Mouse (Mus musculus): Measurements from ENCODE around the gene Fgf14.

DNA sequence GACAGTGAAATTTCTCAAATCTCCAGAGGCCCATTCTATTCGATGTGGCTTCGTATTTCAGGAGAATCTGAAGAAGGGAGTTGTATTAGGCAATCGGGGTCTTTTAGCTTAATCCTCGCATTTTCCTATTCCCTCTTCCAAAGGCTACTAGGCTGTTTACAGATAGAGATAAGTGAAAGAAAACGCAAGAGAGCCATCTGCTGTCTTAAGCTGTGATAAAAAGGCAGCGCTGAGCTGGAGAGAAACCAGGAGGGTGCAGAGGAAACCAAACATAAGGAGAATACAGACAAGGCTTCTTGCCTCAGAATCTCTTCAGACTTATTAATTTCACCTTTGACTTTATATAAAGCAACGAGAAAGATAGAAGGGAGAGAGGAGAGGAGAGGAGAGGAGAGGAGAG is 481.1 kb downstream of the Fgf14 start:
- no peak for TF ChIP-seq CTCF (IDR thresholded peaks at IDR 0.05; ENCODE audit: low read depth)
- no peak for TF ChIP-seq EP300 (IDR thresholded peaks at IDR 0.05; ENCODE audit: low read depth)
